Mouse (Mus musculus) intestine, embryonic 15.5 days (tissue): ENCODE data around the gene Snd1. TPM values are rescaled to one million over a fixed set of nuclear protein-coding genes. Genes with fewer than 3 reads are reported as not detected.

ENCODE experiments used
- ATAC-seq: fragments of 200-750 bp; cut with Nextera tagmentation; 2 replicates; pipeline ENCODE4 v1.8.0; 2017; ENCODE audit warnings: moderate TSS enrichment, moderate library complexity
- H3K27ac ChIP-seq: fragments of 300-500 bp; sonication (generic); 2 replicates; pipeline ENCODE4 v1.5.1; 2015; ENCODE audit warnings: mild to moderate bottlenecking, inconsistent platforms
- H3K27me3 ChIP-seq: fragments of 300-500 bp; sonication (generic); replicated peaks from 2 replicates; pipeline ENCODE4 v1.6.1; 2015; ENCODE audit warnings: inconsistent platforms
- H3K36me3 ChIP-seq: fragments of 300-500 bp; sonication (generic); 2 replicates; pipeline ENCODE4 v1.6.1; 2015; ENCODE audit warnings: inconsistent platforms
- H3K4me1 ChIP-seq: fragments of 300-500 bp; sonication (generic); replicated peaks from 2 replicates; pipeline ENCODE4 v1.6.1; 2015; ENCODE audit warnings: inconsistent platforms
- H3K4me2 ChIP-seq: fragments of 300-500 bp; sonication (generic); replicated peaks from 2 replicates; pipeline ENCODE4 v1.6.1; 2015; ENCODE audit warnings: mild to moderate bottlenecking, inconsistent platforms
- H3K4me3 ChIP-seq: fragments of 300-500 bp; sonication (generic); replicated peaks from 2 replicates; pipeline ENCODE4 v1.5.1; 2015; ENCODE audit warnings: inconsistent platforms
- H3K9ac ChIP-seq: fragments of 300-500 bp; sonication (generic); 2 replicates; pipeline ENCODE4 v1.6.1; 2015; ENCODE audit warnings: inconsistent platforms
- H3K9me3 ChIP-seq: fragments of 300-500 bp; sonication (generic); 2 replicates; pipeline ENCODE4 v1.6.1; 2016; ENCODE audit warnings: inconsistent platforms
- WGBS: fragments of 180-500 bp; shearing (Covaris S2); methylation state at CpG from one replicate; pipeline ENCODE4 v1.1.7; 2015; 5-methylcytosine and 5-hydroxymethylcytosine counted together
- polyA plus RNA-seq: library from polyadenylated mRNA; unstranded; fragments of >200 nt; fragmentation: Nextera tagmentation; extraction: Ambion mirVana; gene quantifications from 2 replicates; pipeline ENCODE4 v1.2.1, GENCODE M21; 2015

Snd1 gene
- polyA plus RNA-seq, 1 experiment from 2014 or later = 128 TPM

- no peaks in the 10 kb centered on the region for H3K9me3 ChIP-seq
- no peak overlapping the region for H3K9ac ChIP-seq
- H3K27ac ChIP-seq = no peak overlapping the region
- no peak for ATAC-seq
- WGBS = 70% methylated on average over 6 of the region's 6 CpGs
- H3K36me3 ChIP-seq = peaks cover 4% of the 10 kb centered on the region; the same call in 1 of the 2 replicates
- peaks cover 13% of the 10 kb centered on the region for H3K4me1 ChIP-seq
- H3K4me3 ChIP-seq = no peak overlapping the region
- H3K27me3 ChIP-seq = no peaks in the 10 kb centered on the region
- H3K4me2 ChIP-seq = no peak overlapping the region
Measured at GRCm38 (mm10) chr6:28705384-28706107, 230.6 kb downstream of the Snd1 start.

- WGBS = 51% methylated on average over 8 of the region's 8 CpGs
- peaks cover 4% of the 10 kb centered on the region; the same call in 1 of the 2 replicates for H3K36me3 ChIP-seq
- peaks cover 13% of the 10 kb centered on the region for H3K4me1 ChIP-seq
- no peak overlapping the region for H3K27ac ChIP-seq
- no peak overlapping the region for H3K9ac ChIP-seq
- no peaks in the 10 kb centered on the region for H3K9me3 ChIP-seq
- no peak overlapping the region for H3K4me2 ChIP-seq
- H3K27me3 ChIP-seq = no peaks in the 10 kb centered on the region
- ATAC-seq = 0 out of 2 replicates have a peak, but pooled peaks have one; percentile 51
- H3K4me3 ChIP-seq = no peak overlapping the region
Measured at GRCm38 (mm10) chr6:28706108-28706975, 231.4 kb downstream of the Snd1 start.

GRCm38 (mm10) chr6:28706976-28707592 is 232.1 kb downstream of the Snd1 start:
- H3K27me3 ChIP-seq = no peaks in the 10 kb centered on the region
- WGBS = 55% methylated on average over 12 of the region's 12 CpGs
- ATAC-seq = peak; percentile 56; the same call in 1 of the 2 replicates
- peaks cover 7% of the 10 kb centered on the region; the same call in 1 of the 2 replicates for H3K36me3 ChIP-seq
- no peak overlapping the region for H3K4me2 ChIP-seq
- H3K4me3 ChIP-seq = no peak overlapping the region
- H3K9ac ChIP-seq = no peak overlapping the region
- peaks cover 13% of the 10 kb centered on the region for H3K4me1 ChIP-seq
- H3K9me3 ChIP-seq = no peaks in the 10 kb centered on the region
- H3K27ac ChIP-seq = no peak overlapping the region

- Histone ChIP-seq H3K9me3 (no peaks in the 10 kb centered on the region), H3K9ac (no peak overlapping the region), H3K36me3 (peaks cover 7% of the 10 kb centered on the region; the same call in 1 of the 2 replicates), H3K27ac (no peak overlapping the region), H3K4me1 (peaks cover 13% of the 10 kb centered on the region), H3K27me3 (no peaks in the 10 kb centered on the region), H3K4me2 (no peak overlapping the region), H3K4me3 (no peak overlapping the region)
- 20% methylated on average over 2 of the region's 2 CpGs for WGBS
- ATAC-seq = no peak
Measured at GRCm38 (mm10) chr6:28710035-28710434, 235.1 kb downstream of the Snd1 start.

GRCm38 (mm10) chr6:28717203-28717844 is 242.4 kb downstream of the Snd1 start:
- Histone ChIP-seq H3K4me2 (no peak overlapping the region), H3K27me3 (no peaks in the 10 kb centered on the region), H3K4me1 (no peaks in the 10 kb centered on the region), H3K4me3 (no peak overlapping the region), H3K36me3 (no peaks in the 10 kb centered on the region), H3K27ac (0 out of 2 replicates have a peak overlapping the region, but pooled peaks have one; percentile 4), H3K9ac (no peak overlapping the region), H3K9me3 (no peaks in the 10 kb centered on the region)
- WGBS = 57% methylated on average over 7 of the region's 7 CpGs
- peak; percentile 70 for ATAC-seq

- Histone ChIP-seq H3K4me3 (no peak overlapping the region), H3K9me3 (no peaks in the 10 kb centered on the region), H3K27ac (0 out of 2 replicates have a peak overlapping the region, but pooled peaks have one; percentile 4), H3K9ac (no peak overlapping the region), H3K4me2 (no peak overlapping the region), H3K36me3 (no peaks in the 10 kb centered on the region), H3K27me3 (no peaks in the 10 kb centered on the region), H3K4me1 (no peaks in the 10 kb centered on the region)
- ATAC-seq = no peak; the same call in 1 of the 2 replicates
- WGBS = 33% methylated on average over 4 of the region's 4 CpGs
Measured at GRCm38 (mm10) chr6:28717845-28718237, 242.9 kb downstream of the Snd1 start.

GRCm38 (mm10) chr6:28720391-28721171 is 245.6 kb downstream of the Snd1 start:
- Histone ChIP-seq H3K9ac (no peak overlapping the region), H3K4me2 (no peak overlapping the region), H3K9me3 (no peaks in the 10 kb centered on the region), H3K4me1 (no peaks in the 10 kb centered on the region), H3K4me3 (no peak overlapping the region), H3K36me3 (no peaks in the 10 kb centered on the region), H3K27me3 (no peaks in the 10 kb centered on the region), H3K27ac (no peak overlapping the region)
- no peak for ATAC-seq
- 77% methylated on average over 9 of the region's 9 CpGs for WGBS

- H3K9me3 ChIP-seq = no peaks in the 10 kb centered on the region
- WGBS = 26% methylated on average over 2 of the region's 2 CpGs
Measured at GRCm38 (mm10) chr6:28723059-28723458, 248.1 kb downstream of the Snd1 start.

GRCm38 (mm10) chr6:28724776-28725175 is 249.8 kb downstream of the Snd1 start:
- H3K27ac ChIP-seq = no peak overlapping the region
- 79% methylated on average over 5 of the region's 5 CpGs for WGBS
- no peaks in the 10 kb centered on the region for H3K27me3 ChIP-seq
- no peak for ATAC-seq
- H3K4me2 ChIP-seq = no peak overlapping the region
- H3K9ac ChIP-seq = no peak overlapping the region
- H3K9me3 ChIP-seq = no peaks in the 10 kb centered on the region
- no peak overlapping the region for H3K4me3 ChIP-seq
- no peaks in the 10 kb centered on the region for H3K4me1 ChIP-seq
- no peaks in the 10 kb centered on the region for H3K36me3 ChIP-seq

More at GRCm38 (mm10) chr6:28723059-28723458, 248.1 kb downstream of the Snd1 start:
- no peak overlapping the region for H3K27ac ChIP-seq
- ATAC-seq = no peak
- no peak overlapping the region for H3K4me2 ChIP-seq
- no peaks in the 10 kb centered on the region for H3K36me3 ChIP-seq
- H3K4me1 ChIP-seq = no peaks in the 10 kb centered on the region
- H3K4me3 ChIP-seq = no peak overlapping the region
- no peaks in the 10 kb centered on the region for H3K27me3 ChIP-seq
- no peak overlapping the region for H3K9ac ChIP-seq

GRCm38 (mm10) chr6:28729236-28729635 is 254.3 kb downstream of the Snd1 start:
- no peaks in the 10 kb centered on the region for H3K9me3 ChIP-seq
- H3K4me2 ChIP-seq = no peak overlapping the region
- H3K4me1 ChIP-seq = no peaks in the 10 kb centered on the region
- no peak for ATAC-seq
- H3K36me3 ChIP-seq = no peaks in the 10 kb centered on the region
- H3K4me3 ChIP-seq = no peak overlapping the region
- 32% methylated on average over 3 of the region's 3 CpGs for WGBS
- no peak overlapping the region for H3K9ac ChIP-seq
- H3K27me3 ChIP-seq = no peaks in the 10 kb centered on the region
- no peak overlapping the region for H3K27ac ChIP-seq

GRCm38 (mm10) chr6:28729649-28730048 is 254.7 kb downstream of the Snd1 start:
- no peak overlapping the region for H3K27ac ChIP-seq
- H3K9ac ChIP-seq = no peak overlapping the region
- H3K4me2 ChIP-seq = no peak overlapping the region
- 56% methylated on average over 2 of the region's 2 CpGs for WGBS
- H3K36me3 ChIP-seq = no peaks in the 10 kb centered on the region
- H3K4me3 ChIP-seq = no peak overlapping the region
- no peaks in the 10 kb centered on the region for H3K27me3 ChIP-seq
- H3K9me3 ChIP-seq = no peaks in the 10 kb centered on the region
- H3K4me1 ChIP-seq = no peaks in the 10 kb centered on the region
- no peak for ATAC-seq
